Mouse (Mus musculus) heart, postnatal 0 days (tissue): ENCODE measurements at regions not wholly inside any gene's neighbourhood (a gene's known extent, or its start where the extent isn't known, plus 50 kb on each side); places are given as distances from the start of the nearest gene placed in this dataset.

Experiments
- CTCF ChIP-seq: IDR thresholded peaks from 2 replicates; pipeline ENCODE4 v1.5.1; 2016; ENCODE audit warnings: antibody characterized with exemption, control low read depth, low read depth
- EP300 ChIP-seq: IDR thresholded peaks from 2 replicates; pipeline ENCODE4 v1.6.1; 2016; ENCODE audit warnings: antibody characterized with exemption, low read depth

- TF ChIP-seq EP300, result no peak
- no peak for TF ChIP-seq CTCF
These were observed 238.3 kb upstream of the Cnr1 start for GRCm38 (mm10) chr4:33686135-33686534.
